16 mouse cellular contexts compared by ENCODE assay signal in the genomic region with DNA sequence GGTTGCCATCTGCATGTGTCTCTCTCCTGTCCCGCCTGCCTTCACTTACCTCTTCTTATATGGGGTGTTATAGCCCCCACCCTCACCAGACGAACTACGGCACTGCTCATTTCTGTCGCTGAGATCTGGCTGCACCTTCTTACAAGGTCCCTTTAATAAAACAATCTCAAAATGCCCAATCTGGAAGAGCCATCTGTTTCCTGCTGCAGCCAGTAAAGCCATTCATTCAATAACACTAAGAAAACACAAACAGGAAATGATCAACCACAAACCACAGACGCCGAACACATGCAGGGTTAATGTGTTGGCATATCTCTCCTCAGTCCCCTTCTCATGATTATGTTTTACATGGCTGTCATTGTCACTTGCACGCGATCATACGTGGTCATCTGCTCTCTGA. TPM values are rescaled to one million over a fixed set of nuclear protein-coding genes. Genes with fewer than 3 reads are reported as not detected.
DNase-seq lines count a peak whose midpoint lies in the region; ATAC-seq lines count a peak whose summit lies in the region.
"Had no signal": no experiment of that assay in that cellular context is flagged by ENCODE, and none has a peak within 500 bp of the region (broad histone marks: within the 10 kb centered on the region; RNA-seq: fewer than 3 reads in every experiment).

No protein-coding gene starts in this region.

- intact Hi-C loops in gastrocnemius, postnatal 14 days (cut with DNase I; ENCODE audit: low total_unique reads), result no loop called here

- no peak overlapping the region for H3K27ac ChIP-seq in lung, embryonic 15.5 days
- H3K27ac ChIP-seq: hindbrain, postnatal 0 days had no signal

- no peaks in the 10 kb centered on the region for H3K36me3 ChIP-seq in lung, embryonic 15.5 days

- H3K4me1 ChIP-seq in lung, embryonic 15.5 days, result 0 out of 2 replicates have a peak, but pooled peaks cover 6% of the 10 kb centered on the region

- H3K4me3 ChIP-seq in lung, embryonic 15.5 days, result no peak overlapping the region

- H3K27me3 ChIP-seq in lung, embryonic 15.5 days, result no peaks in the 10 kb centered on the region

- no peak overlapping the region for H3K9ac ChIP-seq in lung, embryonic 15.5 days
- H3K9ac ChIP-seq: liver, postnatal 0 days had no signal

- H3K9me3 ChIP-seq in lung, embryonic 15.5 days, result no peaks in the 10 kb centered on the region

- no peak for ATAC-seq in lung, embryonic 15.5 days (ENCODE audit: borderline replicate concordance, extremely low read depth, low FRiP score, low TSS enrichment)
- ATAC-seq in inflammation-experienced regulatory T-cells, adult 6 months, result peak; percentile 72
- ATAC-seq: hindbrain, postnatal 0 days; liver, postnatal 0 days had no signal

- no peak for DNase-seq in lung, adult 18-20 months
- DNase-seq in MEL-GATA-1-ER (ENCODE audit: extremely low read depth, low read depth), result peak; percentile 39
- peak; percentile 13 for DNase-seq in naive thymus-derived CD4-positive, alpha-beta T cell, adult 2 months (ENCODE audit: low read depth)
- no peak for DNase-seq in kidney, postnatal 14 days
- no peak for DNase-seq in gastrocnemius, postnatal 14 days
- DNase-seq: cerebellum, adult 2 months; heart, postnatal 10 days; kidney, postnatal 10 days; liver, postnatal 0 days; thymus, postnatal 36 days had no signal

- WGBS in lung, embryonic 15.5 days, result 34% methylated on average over 9 of the region's 9 CpGs

- H3K4me2 ChIP-seq in lung, embryonic 15.5 days, result peak overlapping the region; percentile 33

RNA-seq across cellular contexts. Expression of a gene that starts 1.5 kb away (rescaled TPM):
- polyA plus RNA-seq in lung, embryonic 15.5 days (2015; fragmentation: Nextera tagmentation; extraction: Ambion mirVana), result not detected in 2 replicates
- under 1 TPM; 0.58 to 0.79 (median 0.78) TPM for polyA plus RNA-seq in inflammation-experienced regulatory T-cells, adult 6 months (2017; shearing (Covaris generic))
- total RNA-seq in gastrocnemius, postnatal 14 days (2021), result not detected
- total RNA-seq: layer of hippocampus, postnatal 25 days; monocyte, adult 5-6 weeks had no signal
- polyA plus RNA-seq: liver, postnatal 0 days; stomach, embryonic 14.5 days had no signal

Comparison
In these comparisons a context has a peak if more than half of its experiments do, and no peak if none do; other contexts are left out.
1. DNase-seq: peak in MEL-GATA-1-ER (single experiment) and naive thymus-derived CD4-positive, alpha-beta T cell, adult 2 months (single experiment); none in lung, adult 18-20 months (0 of 2), kidney, postnatal 14 days (single experiment) and gastrocnemius, postnatal 14 days (single experiment).